Mouse (Mus musculus): Measurements from ENCODE around the gene Piwil4. TPM values are rescaled to one million over a fixed set of nuclear protein-coding genes. Genes with fewer than 3 reads are reported as not detected.
A peak's percentile ranks its signal among the peaks of the same experiment; 100 is the strongest.

The Piwil4 gene
- total RNA-seq (2021), result under 1 TPM in 1 of 2 experiments, not detected in 1; 0.23 TPM
- long read RNA-seq, result 0 reads

GRCm38 (mm10) chr9:14740151-14740924, at the start of gene Piwil4:
Gene Piwil4, minus strand, starts transcription at chr9:14740733.
- no peak for DNase-seq (ENCODE audit: low spot score in 2 of 2)

- DNase-seq (ENCODE audit: low spot score in 2 of 2), result no peak
Observed at GRCm38 (mm10) chr9:14787356-14787755, 46.8 kb upstream of the Piwil4 start.

GRCm38 (mm10) chr9:14784039-14785002, 43.8 kb upstream of the Piwil4 start, which contains the start of the genes Mre11a and Ankrd49:
Gene Mre11a, plus strand, starts transcription at chr9:14784654.
Gene Ankrd49, minus strand, starts transcription at chr9:14784856.
- DNase-seq (ENCODE audit: low spot score in 2 of 2), result peak; percentile 88 to 92

GRCm38 (mm10) chr9:14778341-14778740, 37.8 kb upstream of the Piwil4 start:
- no peak for DNase-seq (ENCODE audit: low spot score in 2 of 2)

- DNase-seq (ENCODE audit: low spot score in 2 of 2), result no peak
Observed at GRCm38 (mm10) chr9:14773813-14774212, 33.3 kb upstream of the Piwil4 start.

- DNase-seq (ENCODE audit: low spot score in 2 of 2), result no peak
Observed at GRCm38 (mm10) chr9:14772074-14772473, 31.5 kb upstream of the Piwil4 start.

- no peak for DNase-seq (ENCODE audit: low spot score in 2 of 2)
Observed at GRCm38 (mm10) chr9:14770803-14771471, 30.4 kb upstream of the Piwil4 start, which contains the start of gene 1700012B09Rik. Gene 1700012B09Rik, minus strand, starts transcription at chr9:14771030.

- no peak for DNase-seq (ENCODE audit: low spot score in 2 of 2)
Observed at GRCm38 (mm10) chr9:14769811-14770210, 29.3 kb upstream of the Piwil4 start.

- DNase-seq (ENCODE audit: low spot score in 2 of 2), result peak; percentile 69 to 73
Observed at GRCm38 (mm10) chr9:14764765-14765164, 24.2 kb upstream of the Piwil4 start.

- DNase-seq (ENCODE audit: low spot score in 2 of 2), result no peak
Observed at GRCm38 (mm10) chr9:14759261-14759660, 18.7 kb upstream of the Piwil4 start.

- DNase-seq (ENCODE audit: low spot score in 2 of 2), result no peak
Observed at GRCm38 (mm10) chr9:14758590-14758989, 18.1 kb upstream of the Piwil4 start.

- DNase-seq (ENCODE audit: low spot score in 2 of 2), result no peak
Observed at GRCm38 (mm10) chr9:14754469-14754868, 13.9 kb upstream of the Piwil4 start.

GRCm38 (mm10) chr9:14753947-14754346, 13.4 kb upstream of the Piwil4 start:
- no peak for DNase-seq (ENCODE audit: low spot score in 2 of 2)

GRCm38 (mm10) chr9:14752001-14752522, 11.5 kb upstream of the Piwil4 start, which contains the start of gene Fut4:
Gene Fut4, minus strand, starts transcription at chr9:14752393.
- peak; percentile 11 to 29 for DNase-seq (ENCODE audit: low spot score in 2 of 2)

- DNase-seq (ENCODE audit: low spot score in 2 of 2), result peak; percentile 14 to 28
Observed at GRCm38 (mm10) chr9:14751503-14752000, 11.0 kb upstream of the Piwil4 start.

- DNase-seq (ENCODE audit: low spot score in 2 of 2), result peak; percentile 18 to 20
Observed at GRCm38 (mm10) chr9:14750901-14751502, 10.5 kb upstream of the Piwil4 start.

GRCm38 (mm10) chr9:14739498-14740150, 909 bp downstream of the Piwil4 start:
- DNase-seq (ENCODE audit: low spot score in 2 of 2), result no peak

GRCm38 (mm10) chr9:14730941-14731541, 9.5 kb downstream of the Piwil4 start:
- no peak for DNase-seq (ENCODE audit: low spot score in 2 of 2)

- DNase-seq (ENCODE audit: low spot score in 2 of 2), result no peak
Observed at GRCm38 (mm10) chr9:14728365-14728764, 12.2 kb downstream of the Piwil4 start.
